Mouse (Mus musculus) neural tube, embryonic 13.5 days (tissue): ENCODE measurements at regions not wholly inside any gene's neighbourhood (a gene's known extent, or its start where the extent isn't known, plus 50 kb on each side); places are given as distances from the start of the nearest gene placed in this dataset.

ENCODE experiments used
- ATAC-seq: fragments of 200-750 bp; cut with Nextera tagmentation; 2 replicates; pipeline ENCODE4 v1.8.0; 2017; ENCODE audit warnings: low read depth, mild to moderate bottlenecking, moderate TSS enrichment, moderate library complexity
- H3K27ac ChIP-seq: fragments of 300-500 bp; sonication (generic); replicated peaks from 2 replicates; pipeline ENCODE4 v1.5.1; 2015; ENCODE audit warnings: moderate library complexity, mild to moderate bottlenecking, inconsistent platforms
- H3K27me3 ChIP-seq: fragments of 300-500 bp; sonication (generic); 2 replicates; pipeline ENCODE4 v1.6.1; 2015; ENCODE audit warnings: mild to moderate bottlenecking, inconsistent platforms
- H3K36me3 ChIP-seq: fragments of 300-500 bp; sonication (generic); 2 replicates; pipeline ENCODE4 v1.6.1; 2015; ENCODE audit warnings: mild to moderate bottlenecking, inconsistent platforms
- H3K4me1 ChIP-seq: fragments of 300-500 bp; sonication (generic); replicated peaks from 2 replicates; pipeline ENCODE4 v1.6.1; 2015; ENCODE audit warnings: inconsistent platforms
- H3K4me2 ChIP-seq: fragments of 300-500 bp; sonication (generic); 2 replicates; pipeline ENCODE4 v1.6.1; 2015; ENCODE audit warnings: inconsistent platforms, mild to moderate bottlenecking, moderate library complexity
- H3K4me3 ChIP-seq: fragments of 300-500 bp; sonication (generic); 2 replicates; pipeline ENCODE4 v1.5.1; 2015; ENCODE audit warnings: mild to moderate bottlenecking, inconsistent platforms
- H3K9ac ChIP-seq: fragments of 300-500 bp; sonication (generic); 2 replicates; pipeline ENCODE4 v1.6.1; 2015; ENCODE audit warnings: moderate library complexity, mild to moderate bottlenecking, inconsistent platforms
- H3K9me3 ChIP-seq: fragments of 300-500 bp; sonication (generic); 2 replicates; pipeline ENCODE4 v1.6.1; 2016; ENCODE audit warnings: inconsistent platforms
- WGBS: fragments of 180-500 bp; shearing (Covaris S2); methylation state at CpG from one replicate; pipeline ENCODE4 v1.1.7; 2015; 5-methylcytosine and 5-hydroxymethylcytosine counted together

- Histone ChIP-seq H3K9ac (no peak overlapping the region), H3K9me3 (no peaks in the 10 kb centered on the region), H3K36me3 (no peaks in the 10 kb centered on the region), H3K4me3 (no peak overlapping the region), H3K4me2 (no peak overlapping the region), H3K27ac (no peak overlapping the region), H3K27me3 (no peaks in the 10 kb centered on the region), H3K4me1 (no peaks in the 10 kb centered on the region)
- WGBS: 76% methylated on average over 2 of the region's 2 CpGs
- ATAC-seq: no peak
Measured at GRCm38 (mm10) chr16:78626803-78627202, 50.3 kb upstream of the D16Ertd472e start.
